Mouse (Mus musculus) right cerebral cortex, adult 2 months (tissue): ENCODE data around the gene Ccdc154.

Experiments
- DNase-seq, 2 experiments: peaks; one replicate each; pipeline ENCODE4 v3.0.0; 2021 to 2022; ENCODE audit warnings: low spot score in 2 of 2

The Ccdc154 gene

GRCm38 (mm10) chr17:25184129-25184691, 21.9 kb downstream of the Ccdc154 start, which contains the start of gene BC003965:
Gene BC003965 (plus strand): TSS chr17:25184554.
- DNase-seq: peak; percentile 100

DNA sequence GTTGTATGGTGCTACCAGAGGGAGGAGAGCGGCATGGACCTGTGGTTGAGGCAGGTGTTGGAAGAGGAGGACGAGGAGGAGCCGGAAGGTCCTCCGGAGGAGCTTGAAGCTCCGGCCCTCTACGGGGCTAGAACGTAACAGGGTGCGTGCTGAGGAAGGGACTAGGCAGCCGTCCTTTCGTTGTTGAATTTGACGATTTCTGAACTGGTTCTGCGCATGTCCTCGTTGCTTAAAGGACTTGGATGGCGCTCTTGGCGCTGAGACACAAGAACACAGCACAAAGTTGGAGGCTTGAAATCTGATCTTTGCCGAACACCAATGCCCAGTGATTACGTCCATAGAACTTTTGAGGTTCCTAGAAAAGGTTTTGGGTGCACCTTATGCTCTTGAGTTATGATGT, 22.7 kb downstream of the Ccdc154 start:
- DNase-seq: no peak

GRCm38 (mm10) chr17:25187784-25188149, 25.5 kb downstream of the Ccdc154 start:
- no peak for DNase-seq

DNA sequence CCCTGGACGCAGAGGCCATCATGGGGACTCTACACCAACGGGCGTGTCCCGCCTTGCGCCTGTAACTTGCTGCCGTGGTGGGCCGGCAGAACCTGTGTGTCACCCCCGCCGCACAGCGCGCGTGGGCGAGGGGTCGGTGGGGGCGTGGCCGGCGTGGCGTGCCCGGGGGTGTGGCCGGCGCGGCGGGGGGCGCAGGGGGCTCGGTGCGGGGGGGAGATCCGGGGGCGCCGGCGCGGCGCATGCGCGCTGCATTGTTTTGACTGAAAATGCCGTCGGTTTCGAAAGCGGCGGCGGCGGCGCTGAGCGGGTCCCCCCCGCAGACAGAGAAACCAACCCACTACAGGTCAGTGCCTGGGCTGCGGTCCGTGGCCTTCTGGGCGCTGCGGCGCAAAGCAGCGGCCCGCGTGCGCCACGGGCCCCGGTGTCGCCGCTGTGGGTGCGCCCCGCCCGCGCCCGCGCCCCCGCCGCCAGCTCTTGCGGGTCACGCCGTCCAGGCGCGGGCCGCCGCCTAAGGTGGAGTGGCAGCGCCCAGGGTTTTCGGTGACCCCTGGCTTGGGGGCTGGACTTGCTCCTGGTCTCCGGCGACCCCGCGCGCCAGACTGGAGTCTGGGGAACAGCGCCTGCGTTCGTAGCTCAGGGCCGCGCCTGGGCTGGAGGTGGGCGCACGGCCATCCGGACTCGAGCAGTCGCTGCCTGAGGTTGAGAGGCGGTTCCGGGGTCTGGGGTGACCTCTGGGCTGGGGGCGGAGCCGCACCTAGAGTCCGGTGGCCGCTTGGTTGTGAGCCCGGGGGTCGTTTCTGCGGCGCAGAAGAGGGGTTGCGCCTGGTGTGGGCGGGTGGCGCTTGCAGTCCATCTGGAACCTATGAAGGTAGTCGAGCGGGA, 26.1 kb downstream of the Ccdc154 start, which contains the start of gene Unkl:
Unkl (plus strand) TSS at position 248 of the 882 bp plus-strand sequence.
- DNase-seq: peak; percentile 60 to 67

- no peak for DNase-seq
These were observed 26.8 kb downstream of the Ccdc154 start for GRCm38 (mm10) chr17:25189091-25189490.

- DNase-seq: no peak
These were observed 40.1 kb downstream of the Ccdc154 start for GRCm38 (mm10) chr17:25202401-25202800.

DNA sequence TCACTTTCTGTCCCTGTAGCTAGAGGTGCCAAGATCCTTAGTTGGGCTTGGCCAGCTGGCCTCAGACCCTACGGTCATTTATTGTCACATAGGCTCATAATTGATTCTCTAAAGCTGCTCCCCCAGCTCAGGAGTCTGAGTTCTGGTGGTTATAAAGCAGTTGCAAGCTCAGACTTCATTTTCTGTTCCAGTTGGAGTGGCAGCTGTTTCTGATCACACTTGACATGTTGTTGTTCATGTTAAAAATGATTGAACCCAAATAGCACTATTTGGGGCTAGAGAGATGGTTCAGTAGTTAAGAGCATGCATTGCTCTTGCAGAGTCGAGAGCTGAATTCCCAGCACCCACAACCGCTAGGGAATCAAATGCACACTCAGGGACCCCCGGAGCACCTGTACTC, 47.7 kb downstream of the Ccdc154 start:
- no peak for DNase-seq

- no peak for DNase-seq
These were observed 48.6 kb downstream of the Ccdc154 start for GRCm38 (mm10) chr17:25210680-25211466.

- DNase-seq: peak in 1 of 2 experiments; percentile 19
These were observed 49.4 kb downstream of the Ccdc154 start for GRCm38 (mm10) chr17:25211705-25212104.

- no peak for DNase-seq
These were observed 53.2 kb downstream of the Ccdc154 start for GRCm38 (mm10) chr17:25215431-25215830.

- DNase-seq: no peak
These were observed 56.7 kb downstream of the Ccdc154 start for GRCm38 (mm10) chr17:25218967-25219366.

DNA sequence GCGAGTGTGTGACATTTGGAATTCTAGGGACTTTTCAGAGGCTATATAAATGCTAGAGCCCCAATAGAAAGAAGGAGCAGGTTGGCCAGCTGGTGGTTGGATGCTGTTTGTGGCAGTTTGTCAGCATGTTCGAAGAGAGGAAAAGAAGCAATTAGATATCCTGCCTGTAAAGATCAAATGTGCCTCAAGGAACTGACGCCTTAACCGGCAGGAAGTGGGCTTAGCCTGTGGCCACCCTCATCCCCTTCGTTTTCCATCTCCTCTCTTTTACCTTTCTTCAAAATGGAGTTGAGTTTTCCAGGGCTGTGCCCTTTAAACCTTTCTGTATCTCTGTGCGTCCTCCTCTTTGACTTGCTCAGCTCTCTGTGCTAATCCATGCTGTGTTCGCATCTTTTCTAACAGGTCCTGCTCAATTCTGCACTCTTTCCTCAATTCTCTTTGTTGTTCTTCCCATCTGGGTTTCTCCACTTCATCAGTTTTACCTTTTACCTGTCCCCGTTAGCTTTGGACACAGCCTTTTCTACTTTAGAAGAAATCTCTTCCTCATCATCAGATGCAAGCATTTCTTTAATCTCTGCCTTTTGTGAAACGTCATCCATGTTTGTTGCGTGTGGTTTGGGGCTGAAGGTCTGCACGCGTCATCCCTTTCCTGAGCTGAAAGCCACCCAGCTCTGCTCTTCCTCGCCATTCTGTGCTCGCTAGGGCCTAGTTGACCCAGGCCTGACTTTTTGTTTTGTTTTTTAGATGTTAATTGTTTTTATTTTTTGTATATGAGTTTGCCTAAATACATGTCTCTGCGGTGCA, 57.4 kb downstream of the Ccdc154 start:
- no peak for DNase-seq

DNA sequence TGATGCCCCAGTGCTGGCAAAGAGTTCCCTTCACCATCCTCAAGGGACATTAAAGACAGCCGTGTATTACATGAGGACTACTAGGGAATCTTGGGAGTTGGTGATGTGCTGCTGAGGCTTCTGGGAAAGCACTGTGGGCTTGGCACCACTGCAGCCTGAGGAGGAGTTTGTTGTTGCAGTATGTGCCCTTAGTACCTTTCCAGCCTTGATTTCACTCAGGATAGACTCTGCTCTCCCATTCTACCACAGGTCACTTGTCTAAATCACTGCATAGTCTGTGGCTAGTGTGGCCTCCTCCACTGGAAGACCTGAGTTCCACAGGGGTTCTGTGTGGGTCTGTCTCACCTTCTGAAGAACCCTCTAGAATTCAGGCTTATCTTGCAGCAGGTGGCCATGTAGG, 58.5 kb downstream of the Ccdc154 start:
- DNase-seq: no peak
